In genomic region chr2:157170626-157171025, GRCm38 (mm10) we compare ENCODE assay signal across 15 mouse cellular contexts. TPM values are rescaled to one million over a fixed set of nuclear protein-coding genes. Genes with fewer than 3 reads are reported as not detected.
DNase-seq lines count a peak whose midpoint lies in the region; ATAC-seq and TF ChIP-seq lines count a peak whose summit lies in the region.
"Had no signal": no experiment of that assay in that cellular context is flagged by ENCODE, and none has a peak within 500 bp of the region (broad histone marks: within the 10 kb centered on the region; RNA-seq: fewer than 3 reads in every experiment).

No protein-coding gene starts in this region.

- no peak overlapping the region for H3K4me3 ChIP-seq in embryonic facial prominence, embryonic 12.5 days
- H3K4me3 ChIP-seq in embryonic facial prominence, embryonic 10.5 days, result no peak overlapping the region
- no peak overlapping the region for H3K4me3 ChIP-seq in kidney, postnatal 0 days (replicated peaks; ENCODE audit: low read depth, low read length)
- no peak overlapping the region for H3K4me3 ChIP-seq in kidney, adult 2 months (ENCODE audit: insufficient read depth, low read depth, low read length)
- H3K4me3 ChIP-seq in midbrain, embryonic 10.5 days, result peak overlapping the region; percentile 27
- H3K4me3 ChIP-seq in neural tube, embryonic 13.5 days, result no peak overlapping the region
- H3K4me3 ChIP-seq in intestine, embryonic 15.5 days (replicated peaks), result no peak overlapping the region
- H3K4me3 ChIP-seq: embryonic facial prominence, embryonic 15.5 days had no signal

- no peaks in the 10 kb centered on the region for H3K4me1 ChIP-seq in embryonic facial prominence, embryonic 12.5 days
- no peaks in the 10 kb centered on the region; the same call in 1 of the 2 replicates for H3K4me1 ChIP-seq in embryonic facial prominence, embryonic 10.5 days
- no peaks in the 10 kb centered on the region for H3K4me1 ChIP-seq in kidney, postnatal 0 days (replicated peaks; ENCODE audit: insufficient read depth, low read length)
- H3K4me1 ChIP-seq in kidney, adult 2 months (ENCODE audit: control insufficient read depth, insufficient read depth, low read length), result no peaks in the 10 kb centered on the region; the same call in 1 of the 2 replicates
- H3K4me1 ChIP-seq in midbrain, embryonic 10.5 days, result peaks cover 24% of the 10 kb centered on the region
- H3K4me1 ChIP-seq in neural tube, embryonic 13.5 days (replicated peaks), result peaks cover 10% of the 10 kb centered on the region
- no peaks in the 10 kb centered on the region for H3K4me1 ChIP-seq in intestine, embryonic 15.5 days (replicated peaks)
- H3K4me1 ChIP-seq: embryonic facial prominence, embryonic 15.5 days had no signal

- 71% methylated on average over 6 of the region's 6 CpGs for WGBS in embryonic facial prominence, embryonic 12.5 days
- WGBS in embryonic facial prominence, embryonic 10.5 days, result 65% methylated on average over 6 of the region's 6 CpGs
- WGBS in kidney, postnatal 0 days, result 63% methylated on average over 6 of the region's 6 CpGs
- 76% methylated on average over 6 of the region's 6 CpGs for WGBS in kidney, adult 2 months
- 33% methylated on average over 6 of the region's 6 CpGs for WGBS in midbrain, embryonic 10.5 days
- 48% methylated on average over 6 of the region's 6 CpGs for WGBS in neural tube, embryonic 13.5 days
- WGBS in intestine, embryonic 15.5 days, result 52% methylated on average over 6 of the region's 6 CpGs

- no peak for DNase-seq in embryonic facial prominence, embryonic 10.5 days (ENCODE audit: low spot score)
- DNase-seq in kidney, postnatal 0 days (ENCODE audit: low spot score), result peak; percentile 18
- DNase-seq in kidney, adult 2 months, result no peak
- no peak for DNase-seq in midbrain, embryonic 10.5 days (ENCODE audit: low spot score)
- DNase-seq in MN1 (ENCODE audit: low spot score), result no peak
- DNase-seq: adrenal gland, postnatal 36 days; cerebellum, postnatal 14 days; heart, adult 11 months; right cerebral cortex, postnatal 14 days; thymus, postnatal 4 days had no signal

- no peak for TF ChIP-seq POLR2A in kidney, adult 2 months (IDR thresholded peaks at IDR 0.05; ENCODE audit: low read depth, low read length)

- no peak for TF ChIP-seq CTCF in kidney, postnatal 0 days (IDR thresholded peaks at IDR 0.05; ENCODE audit: low read depth)
- no peak for TF ChIP-seq CTCF in kidney, adult 2 months (conservative IDR thresholded peaks at IDR 0.05; ENCODE audit: insufficient read depth, insufficient read length, low read depth, low read length)

- H3K4me2 ChIP-seq in embryonic facial prominence, embryonic 12.5 days (replicated peaks), result no peak overlapping the region
- H3K4me2 ChIP-seq in kidney, postnatal 0 days (ENCODE audit: low read length), result no peak overlapping the region
- H3K4me2 ChIP-seq in neural tube, embryonic 13.5 days, result no peak overlapping the region
- H3K4me2 ChIP-seq in intestine, embryonic 15.5 days (replicated peaks), result no peak overlapping the region
- H3K4me2 ChIP-seq: embryonic facial prominence, embryonic 15.5 days had no signal

- peak overlapping the region; percentile 3; the same call in 1 of the 2 replicates for H3K9ac ChIP-seq in embryonic facial prominence, embryonic 12.5 days
- no peak overlapping the region for H3K9ac ChIP-seq in kidney, postnatal 0 days (ENCODE audit: low read depth, low read length)
- H3K9ac ChIP-seq in neural tube, embryonic 13.5 days, result no peak overlapping the region
- no peak overlapping the region for H3K9ac ChIP-seq in intestine, embryonic 15.5 days
- H3K9ac ChIP-seq: embryonic facial prominence, embryonic 15.5 days had no signal

- ATAC-seq in embryonic facial prominence, embryonic 12.5 days (ENCODE audit: insufficient number of reproducible peaks, insufficient read depth, low FRiP score, low TSS enrichment), result no peak
- peak; percentile 46; the same call in 1 of the 2 replicates for ATAC-seq in kidney, postnatal 0 days (replicated peaks; ENCODE audit: low FRiP score, low read depth)
- ATAC-seq in neural tube, embryonic 13.5 days (ENCODE audit: low read depth), result peak; percentile 47; the same call in 1 of the 2 replicates
- no peak for ATAC-seq in intestine, embryonic 15.5 days

- H3K9me3 ChIP-seq in embryonic facial prominence, embryonic 12.5 days, result no peaks in the 10 kb centered on the region
- no peaks in the 10 kb centered on the region for H3K9me3 ChIP-seq in embryonic facial prominence, embryonic 10.5 days
- H3K9me3 ChIP-seq in kidney, postnatal 0 days (replicated peaks; ENCODE audit: low read length), result no peaks in the 10 kb centered on the region
- H3K9me3 ChIP-seq in midbrain, embryonic 10.5 days (replicated peaks), result no peaks in the 10 kb centered on the region
- no peaks in the 10 kb centered on the region for H3K9me3 ChIP-seq in neural tube, embryonic 13.5 days
- no peaks in the 10 kb centered on the region for H3K9me3 ChIP-seq in intestine, embryonic 15.5 days
- H3K9me3 ChIP-seq: embryonic facial prominence, embryonic 15.5 days had no signal

- no peaks in the 10 kb centered on the region for H3K27me3 ChIP-seq in embryonic facial prominence, embryonic 12.5 days
- no peaks in the 10 kb centered on the region for H3K27me3 ChIP-seq in embryonic facial prominence, embryonic 10.5 days (replicated peaks; ENCODE audit: low read depth, poor library complexity, severe bottlenecking)
- H3K27me3 ChIP-seq in kidney, postnatal 0 days (ENCODE audit: insufficient read depth, low read length), result no peaks in the 10 kb centered on the region
- no peaks in the 10 kb centered on the region for H3K27me3 ChIP-seq in kidney, adult 2 months (replicated peaks; ENCODE audit: control insufficient read depth, insufficient read depth, low read length)
- no peaks in the 10 kb centered on the region for H3K27me3 ChIP-seq in midbrain, embryonic 10.5 days (ENCODE audit: low read depth, poor library complexity, severe bottlenecking)
- H3K27me3 ChIP-seq in neural tube, embryonic 13.5 days, result no peaks in the 10 kb centered on the region
- H3K27me3 ChIP-seq in intestine, embryonic 15.5 days (replicated peaks), result no peaks in the 10 kb centered on the region
- H3K27me3 ChIP-seq: embryonic facial prominence, embryonic 15.5 days had no signal

- peaks cover 53% of the 10 kb centered on the region for H3K36me3 ChIP-seq in embryonic facial prominence, embryonic 12.5 days
- H3K36me3 ChIP-seq in embryonic facial prominence, embryonic 10.5 days (replicated peaks), result peaks cover 82% of the 10 kb centered on the region
- H3K36me3 ChIP-seq in kidney, postnatal 0 days (ENCODE audit: insufficient read depth, low read length), result peaks cover 32% of the 10 kb centered on the region
- no peaks in the 10 kb centered on the region for H3K36me3 ChIP-seq in kidney, adult 2 months (ENCODE audit: control insufficient read depth, insufficient read depth, low read length)
- H3K36me3 ChIP-seq in midbrain, embryonic 10.5 days, result peaks cover 80% of the 10 kb centered on the region
- peaks cover 52% of the 10 kb centered on the region for H3K36me3 ChIP-seq in neural tube, embryonic 13.5 days
- H3K36me3 ChIP-seq in intestine, embryonic 15.5 days, result peaks cover 17% of the 10 kb centered on the region

- no peak overlapping the region for H3K27ac ChIP-seq in embryonic facial prominence, embryonic 12.5 days
- no peak overlapping the region for H3K27ac ChIP-seq in embryonic facial prominence, embryonic 10.5 days (replicated peaks)
- peak overlapping the region; percentile 42; the same call in 1 of the 2 replicates for H3K27ac ChIP-seq in kidney, postnatal 0 days
- no peak overlapping the region for H3K27ac ChIP-seq in kidney, adult 2 months (ENCODE audit: insufficient read depth, low read depth, low read length)
- peak overlapping the region; percentile 82 for H3K27ac ChIP-seq in midbrain, embryonic 10.5 days (replicated peaks)
- H3K27ac ChIP-seq in neural tube, embryonic 13.5 days (replicated peaks), result peak overlapping the region; percentile 33; the same call in 1 of the 2 replicates
- no peak overlapping the region for H3K27ac ChIP-seq in intestine, embryonic 15.5 days
- H3K27ac ChIP-seq: embryonic facial prominence, embryonic 15.5 days; macrophage had no signal

RNA-seq across cellular contexts. Expression of gene Rbl1, which starts 33.7 kb away (rescaled TPM):
- polyA plus RNA-seq in embryonic facial prominence, embryonic 12.5 days (2016; fragmentation: Nextera tagmentation; extraction: Ambion mirVana), result 24.6 and 26.4 TPM in 2 replicates
- 21.4 and 23.7 TPM in 2 replicates for polyA plus RNA-seq in embryonic facial prominence, embryonic 10.5 days (2016; fragmentation: Nextera tagmentation; extraction: Ambion mirVana)
- polyA plus RNA-seq in kidney, postnatal 0 days (2015; fragmentation: Nextera tagmentation; extraction: Ambion mirVana), result 15.6 and 16.7 TPM in 2 replicates
- polyA plus RNA-seq in kidney, adult 2 months (2012; rRNA removed), result 3.1 and 3.2 TPM in 2 replicates
- polyA plus RNA-seq in midbrain, embryonic 10.5 days (2016; fragmentation: Nextera tagmentation; extraction: Ambion mirVana), result 27.8 and 30.3 TPM in 2 replicates
- 6.5 and 7.8 TPM in 2 replicates for polyA plus RNA-seq in neural tube, embryonic 13.5 days (2015; fragmentation: Nextera tagmentation; extraction: Ambion mirVana)
- 19.5 and 23.3 TPM in 2 replicates for polyA plus RNA-seq in intestine, embryonic 15.5 days (2015; fragmentation: Nextera tagmentation; extraction: Ambion mirVana)

RNA-seq across cellular contexts. Expression of gene Samhd1, which starts 35.6 kb away (rescaled TPM):
- 25.2 and 26.9 TPM in 2 replicates for polyA plus RNA-seq in embryonic facial prominence, embryonic 12.5 days (2016; fragmentation: Nextera tagmentation; extraction: Ambion mirVana)
- 26.7 and 27.8 TPM in 2 replicates for polyA plus RNA-seq in embryonic facial prominence, embryonic 10.5 days (2016; fragmentation: Nextera tagmentation; extraction: Ambion mirVana)
- polyA plus RNA-seq in kidney, postnatal 0 days (2015; fragmentation: Nextera tagmentation; extraction: Ambion mirVana), result 19.1 and 20.0 TPM in 2 replicates
- polyA plus RNA-seq in kidney, adult 2 months (2012; rRNA removed), result 16.4 and 23.5 TPM in 2 replicates
- polyA plus RNA-seq in midbrain, embryonic 10.5 days (2016; fragmentation: Nextera tagmentation; extraction: Ambion mirVana), result 21.2 and 22.9 TPM in 2 replicates
- polyA plus RNA-seq in neural tube, embryonic 13.5 days (2015; fragmentation: Nextera tagmentation; extraction: Ambion mirVana), result 12.0 and 12.9 TPM in 2 replicates
- 23.5 and 23.7 TPM in 2 replicates for polyA plus RNA-seq in intestine, embryonic 15.5 days (2015; fragmentation: Nextera tagmentation; extraction: Ambion mirVana)

Comparison
In these comparisons a context has a peak if more than half of its experiments do, and no peak if none do; other contexts are left out.
1. H3K27ac ChIP-seq: peak in kidney, postnatal 0 days (single experiment), midbrain, embryonic 10.5 days (single experiment) and neural tube, embryonic 13.5 days (single experiment); none in embryonic facial prominence, embryonic 12.5 days (single experiment), embryonic facial prominence, embryonic 10.5 days (single experiment), kidney, adult 2 months (single experiment) and intestine, embryonic 15.5 days (single experiment).
2. ATAC-seq: peak in kidney, postnatal 0 days (single experiment) and neural tube, embryonic 13.5 days (single experiment); none in embryonic facial prominence, embryonic 12.5 days (single experiment) and intestine, embryonic 15.5 days (single experiment).